Mouse (Mus musculus): ENCODE measurements at regions not wholly inside any gene's neighbourhood (a gene's known extent, or its start where the extent isn't known, plus 50 kb on each side); places are given as distances from the start of the nearest gene placed in this dataset.

- TF ChIP-seq POLR2A (IDR thresholded peaks at IDR 0.05; ENCODE audit: borderline replicate concordance, insufficient read depth, low read length) = no peak
- no peak for TF ChIP-seq CTCF (IDR thresholded peaks at IDR 0.05; ENCODE audit: borderline replicate concordance, insufficient read depth, low read depth, low read length)
These were observed 430.8 kb downstream of the Btg1 start for GRCm38 (mm10) chr10:97047566-97047965.
